Mouse (Mus musculus) activated CD4-positive, CD25-positive, alpha-beta regulatory T cell, adult 4 months (primary cell): Measurements from ENCODE around the gene Prok1. TPM values are rescaled to one million over a fixed set of nuclear protein-coding genes. Genes with fewer than 3 reads are reported as not detected.
A peak's percentile ranks its signal among the peaks of the same experiment; 100 is the strongest.

Experiments used
- ATAC-seq: one replicate; pipeline ENCODE4 v1.8.0; 2017
- polyA plus RNA-seq, 2 experiments: library from polyadenylated mRNA; unstranded; fragments of 100-300 nt; shearing (Covaris generic); gene quantifications; one replicate each; pipeline ENCODE4 v1.2.1; 2017

Prok1 gene
- polyA plus RNA-seq, 2 experiments from 2014 or later = 0.15 to 0.33 TPM

DNA sequence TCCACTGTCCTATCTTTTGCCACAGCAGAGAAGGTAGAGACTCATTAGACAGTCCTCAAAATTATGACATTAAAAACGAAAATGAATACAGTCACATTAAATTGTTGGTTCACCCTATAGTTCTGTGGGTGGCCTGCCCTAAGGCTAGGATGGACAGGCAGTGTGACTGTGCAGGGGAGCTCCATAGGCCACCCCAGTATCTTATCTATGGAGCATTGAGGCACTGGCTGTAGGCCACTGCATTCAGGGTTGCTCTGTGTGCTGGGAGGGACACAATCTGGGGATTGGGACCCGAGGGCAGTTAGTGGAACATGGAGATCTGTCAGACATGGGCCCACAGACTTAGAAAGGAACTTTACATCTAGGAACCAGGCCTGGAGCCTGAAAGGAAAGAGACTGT, 5.6 kb downstream of the Prok1 start:
- ATAC-seq = no peak

GRCm38 (mm10) chr3:107233351-107233813, 6.1 kb downstream of the Prok1 start:
- peak; percentile 97 for ATAC-seq

GRCm38 (mm10) chr3:107231202-107231601, 8.3 kb downstream of the Prok1 start:
- ATAC-seq = no peak

GRCm38 (mm10) chr3:107230527-107230926, 9.0 kb downstream of the Prok1 start, which contains the start of gene A630076J17Rik:
TSS of gene A630076J17Rik (plus strand) at chr3:107230614.
- ATAC-seq = no peak

- no peak for ATAC-seq
Measured at GRCm38 (mm10) chr3:107229822-107230221, 9.7 kb downstream of the Prok1 start.

GRCm38 (mm10) chr3:107229221-107229620, 10.3 kb downstream of the Prok1 start:
- no peak for ATAC-seq

GRCm38 (mm10) chr3:107225820-107226219, 13.7 kb downstream of the Prok1 start:
- no peak for ATAC-seq

DNA sequence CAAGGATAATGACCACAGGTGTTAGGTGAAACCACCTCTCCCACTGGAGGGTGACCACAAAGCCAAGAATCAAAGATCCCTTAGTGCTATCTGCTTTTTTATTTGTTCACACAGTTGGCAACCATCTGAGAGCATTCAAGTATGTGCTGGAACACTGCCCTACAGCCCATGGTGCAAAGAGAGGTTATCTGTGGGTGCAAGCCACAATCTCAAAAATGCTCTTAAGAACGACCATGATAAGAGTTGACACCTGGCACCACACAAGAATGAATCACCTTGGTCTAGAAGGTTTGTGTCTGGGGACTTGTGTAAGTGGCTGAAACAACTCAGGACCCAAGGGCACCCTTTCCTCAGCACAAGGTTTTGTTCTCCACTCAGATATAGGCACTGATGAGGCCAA, 16.3 kb downstream of the Prok1 start:
- ATAC-seq = no peak

DNA sequence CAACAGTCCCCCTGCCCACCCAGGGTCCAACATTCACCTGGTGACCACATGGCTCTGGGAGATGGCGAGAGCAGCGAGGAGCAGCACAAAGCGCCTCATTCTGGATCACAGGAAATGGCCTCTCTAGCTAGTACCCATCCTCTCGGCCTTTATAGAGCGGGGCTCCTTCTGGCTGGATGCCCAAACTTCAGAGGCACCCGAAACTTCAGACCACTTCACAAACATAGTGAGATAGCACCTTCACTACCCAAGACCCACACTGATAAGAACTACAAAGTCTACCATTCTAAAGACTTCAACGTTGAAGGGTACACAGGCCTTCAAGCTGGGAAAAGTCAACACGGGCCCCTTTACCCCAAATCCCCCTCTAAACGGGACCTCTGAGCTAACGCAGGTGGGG, 17.9 kb downstream of the Prok1 start, which contains the start of gene Cym:
TSS of gene Cym (minus strand) at position 125 of the 400 bp plus-strand sequence.
- ATAC-seq = no peak

- ATAC-seq = no peak
Measured at GRCm38 (mm10) chr3:107218572-107218971, 20.9 kb downstream of the Prok1 start.

- ATAC-seq = no peak
Measured at GRCm38 (mm10) chr3:107217101-107217480, 22.4 kb downstream of the Prok1 start.

- ATAC-seq = no peak
Measured at GRCm38 (mm10) chr3:107216400-107217100, 23.0 kb downstream of the Prok1 start.

GRCm38 (mm10) chr3:107214606-107215005, 24.9 kb downstream of the Prok1 start:
- no peak for ATAC-seq

- ATAC-seq = no peak
Measured at GRCm38 (mm10) chr3:107207625-107208253, 31.8 kb downstream of the Prok1 start.

DNA sequence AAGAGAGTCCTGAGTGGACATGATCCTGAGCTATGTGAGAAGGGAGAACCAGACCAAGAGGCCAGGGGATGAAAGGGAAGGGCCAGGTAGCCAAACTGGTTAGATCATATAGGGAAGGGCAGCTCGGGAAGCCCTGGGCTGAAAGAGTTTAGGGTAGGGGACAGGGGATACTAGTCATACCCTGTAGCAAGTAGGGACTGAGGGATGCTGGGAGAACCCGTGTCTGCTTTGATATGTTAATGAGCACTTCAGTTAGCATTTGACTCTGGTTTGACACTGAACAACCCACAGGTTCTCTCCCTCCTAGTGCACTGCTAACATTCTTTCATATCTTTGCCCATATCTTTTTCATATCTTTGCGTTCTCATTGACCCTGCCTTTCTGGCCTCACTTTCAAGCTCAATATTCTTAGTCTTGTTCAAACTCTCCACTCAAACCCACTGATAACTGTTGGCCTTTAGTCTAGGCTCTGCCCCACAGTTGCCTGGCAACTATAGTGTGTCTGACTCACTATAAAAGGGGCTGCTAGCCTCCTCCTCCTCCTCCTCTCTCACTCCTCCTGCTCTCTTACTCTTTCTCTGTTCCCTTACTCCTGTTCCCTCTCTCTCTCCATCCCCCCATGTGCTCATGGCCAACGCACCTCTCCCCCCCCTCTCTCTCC, 32.9 kb downstream of the Prok1 start:
- ATAC-seq = peak; percentile 77

- peak; percentile 62 for ATAC-seq
Measured at GRCm38 (mm10) chr3:107205994-107206393, 33.5 kb downstream of the Prok1 start.

- ATAC-seq = no peak
Measured at GRCm38 (mm10) chr3:107205170-107205569, 34.3 kb downstream of the Prok1 start.

DNA sequence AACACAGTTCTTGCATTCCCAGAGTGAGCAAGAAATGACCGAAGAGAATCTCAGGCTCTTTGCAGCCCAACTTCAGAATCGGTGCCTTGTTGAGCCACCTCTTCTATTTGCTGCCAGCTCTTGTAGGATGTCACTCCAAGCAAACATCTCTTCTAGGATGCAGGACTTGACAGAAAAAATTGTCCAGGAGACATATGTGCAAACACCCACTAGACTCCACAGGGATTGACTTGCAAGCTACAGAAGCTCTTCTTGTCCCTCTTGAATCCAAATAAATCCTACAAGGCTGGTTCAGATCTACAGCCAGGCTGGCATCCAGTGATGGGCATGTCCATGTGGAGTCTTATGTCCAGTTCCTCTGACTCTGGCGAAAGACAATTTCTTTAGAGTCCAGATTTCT, 35.1 kb downstream of the Prok1 start:
- ATAC-seq = no peak

- no peak for ATAC-seq
Measured at GRCm38 (mm10) chr3:107201310-107202180, 38.0 kb downstream of the Prok1 start.

DNA sequence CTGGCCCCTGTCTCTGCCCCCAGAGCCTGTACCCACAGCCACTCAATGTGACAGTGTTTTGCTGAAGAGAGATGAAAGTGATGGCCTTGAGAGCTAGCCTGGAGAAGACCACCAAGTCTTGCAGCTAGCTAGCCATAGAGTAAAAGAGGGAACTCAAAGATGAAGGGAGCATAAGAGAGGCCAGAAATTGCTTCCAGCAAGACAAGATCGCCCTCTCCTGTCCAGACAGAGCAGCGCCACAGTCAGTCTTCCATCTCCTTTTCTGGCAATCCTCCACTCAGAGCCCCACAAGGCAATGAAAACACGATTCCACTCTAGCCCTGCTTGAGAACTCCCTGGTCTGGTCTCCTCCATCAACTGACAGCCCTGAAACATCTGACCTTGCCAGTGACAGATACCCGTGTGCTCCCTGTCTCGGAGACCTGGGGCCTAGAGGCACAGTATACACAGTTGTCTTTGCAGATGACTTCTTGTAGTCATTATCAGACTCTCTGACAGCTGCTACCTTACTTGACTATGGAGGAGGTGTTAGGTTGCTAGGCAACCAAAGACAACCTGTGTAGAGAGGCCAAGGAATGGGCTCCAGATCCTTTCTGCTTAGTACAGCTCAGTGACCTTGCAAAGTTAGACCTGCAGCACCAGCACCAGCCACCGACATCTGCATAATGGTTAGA, 51.1 kb downstream of the Prok1 start:
- ATAC-seq = peak; percentile 52

DNA sequence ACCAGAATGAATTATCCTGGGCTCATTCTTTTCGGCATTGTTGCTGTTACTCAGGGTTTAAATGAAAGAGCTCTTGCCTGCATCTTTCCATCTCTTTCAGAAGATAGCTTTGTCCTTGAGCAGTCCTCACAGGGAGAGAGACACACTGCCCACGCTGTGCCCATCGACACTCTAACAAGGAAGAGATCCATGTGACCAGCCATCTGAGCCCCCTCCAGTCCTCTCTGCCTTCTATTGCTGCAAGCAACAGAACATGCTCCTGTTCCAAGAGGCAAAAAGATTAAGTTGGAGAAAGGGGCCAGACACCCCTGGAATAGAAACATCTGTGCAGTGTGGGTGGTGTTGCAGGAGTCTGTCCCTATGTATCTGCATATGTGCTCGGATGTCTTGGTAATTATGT, 52.5 kb downstream of the Prok1 start:
- ATAC-seq = no peak

DNA sequence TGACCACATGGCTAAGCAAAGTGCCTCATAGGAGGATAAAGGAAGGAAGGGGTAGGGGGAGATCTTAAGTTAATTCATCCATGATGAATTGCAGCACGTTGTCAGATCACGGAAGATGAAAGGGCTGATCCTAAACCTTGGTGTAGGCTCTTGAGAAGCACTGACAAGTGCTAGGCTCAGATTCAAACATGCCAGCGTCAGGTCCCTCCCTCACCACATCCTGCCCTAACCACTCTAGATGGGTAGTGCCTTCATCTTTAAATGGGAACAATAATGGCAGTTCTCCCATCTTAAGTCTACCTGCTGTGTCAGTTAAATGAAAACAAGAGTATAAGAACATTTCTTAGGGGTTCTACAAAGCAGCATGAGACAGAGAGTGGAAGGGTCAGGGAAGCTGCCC, 53.9 kb downstream of the Prok1 start:
- ATAC-seq = peak; percentile 93
